Mouse (Mus musculus): ENCODE measurements around the gene Tor3a.
A peak's percentile ranks its signal among the peaks of the same experiment; 100 is the strongest.

Tor3a gene

DNA sequence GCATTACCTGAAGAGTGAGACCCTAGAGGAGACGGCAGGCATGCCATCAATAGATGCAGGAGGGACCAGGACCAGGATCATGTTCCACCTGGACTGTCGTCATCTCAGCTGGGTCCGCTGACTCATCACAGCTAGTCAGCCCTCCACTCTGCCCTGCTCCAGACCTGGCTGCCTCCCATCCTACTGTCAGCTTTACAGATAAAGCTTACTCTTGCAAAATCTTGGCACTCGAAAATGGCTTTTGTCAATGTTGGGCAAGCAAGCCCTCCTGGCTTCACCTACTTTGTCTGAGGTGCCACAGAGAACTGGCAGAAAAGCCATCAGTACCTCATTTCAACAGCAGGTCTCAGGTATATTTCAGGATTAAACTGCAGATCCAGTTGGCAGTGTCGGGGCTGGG, 15.5 kb downstream of the Tor3a start:
- no peak for DNase-seq (ENCODE audit: low read depth, low spot score)
- Histone ChIP-seq H3K27me3 (ENCODE audit: control insufficient read depth, insufficient read depth, low read length, poor library complexity, severe bottlenecking) (no peaks in the 10 kb centered on the region), H3K36me3 (ENCODE audit: control insufficient read depth, insufficient read depth, low read length, poor library complexity, severe bottlenecking) (peaks cover 8% of the 10 kb centered on the region)

DNA sequence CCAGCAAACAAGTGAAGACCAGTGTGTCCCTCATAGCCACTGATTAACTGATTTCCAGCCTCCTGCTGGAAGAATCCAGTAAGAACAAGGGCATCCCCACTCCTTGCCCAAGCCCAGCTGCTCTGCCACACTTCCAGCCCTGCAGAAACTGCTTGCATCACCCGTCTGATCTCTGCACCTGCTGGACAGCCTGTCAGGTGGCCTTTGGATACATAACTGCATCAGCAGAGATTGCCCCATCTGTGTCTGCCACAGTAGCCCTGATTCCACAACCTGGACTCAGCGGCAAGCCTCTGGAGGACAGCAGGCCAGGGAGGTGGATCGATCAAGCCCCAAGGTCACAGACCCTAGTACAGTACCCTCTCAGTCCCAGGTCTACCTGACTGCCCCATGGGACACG, 16.6 kb downstream of the Tor3a start:
- no peaks in the 10 kb centered on the region for H3K27me3 ChIP-seq (ENCODE audit: control insufficient read depth, insufficient read depth, low read length, poor library complexity, severe bottlenecking)
- DNase-seq (ENCODE audit: low read depth, low spot score): no peak
- peaks cover 6% of the 10 kb centered on the region; the same call in 1 of the 2 replicates for H3K36me3 ChIP-seq (ENCODE audit: control insufficient read depth, insufficient read depth, low read length, poor library complexity, severe bottlenecking)

DNA sequence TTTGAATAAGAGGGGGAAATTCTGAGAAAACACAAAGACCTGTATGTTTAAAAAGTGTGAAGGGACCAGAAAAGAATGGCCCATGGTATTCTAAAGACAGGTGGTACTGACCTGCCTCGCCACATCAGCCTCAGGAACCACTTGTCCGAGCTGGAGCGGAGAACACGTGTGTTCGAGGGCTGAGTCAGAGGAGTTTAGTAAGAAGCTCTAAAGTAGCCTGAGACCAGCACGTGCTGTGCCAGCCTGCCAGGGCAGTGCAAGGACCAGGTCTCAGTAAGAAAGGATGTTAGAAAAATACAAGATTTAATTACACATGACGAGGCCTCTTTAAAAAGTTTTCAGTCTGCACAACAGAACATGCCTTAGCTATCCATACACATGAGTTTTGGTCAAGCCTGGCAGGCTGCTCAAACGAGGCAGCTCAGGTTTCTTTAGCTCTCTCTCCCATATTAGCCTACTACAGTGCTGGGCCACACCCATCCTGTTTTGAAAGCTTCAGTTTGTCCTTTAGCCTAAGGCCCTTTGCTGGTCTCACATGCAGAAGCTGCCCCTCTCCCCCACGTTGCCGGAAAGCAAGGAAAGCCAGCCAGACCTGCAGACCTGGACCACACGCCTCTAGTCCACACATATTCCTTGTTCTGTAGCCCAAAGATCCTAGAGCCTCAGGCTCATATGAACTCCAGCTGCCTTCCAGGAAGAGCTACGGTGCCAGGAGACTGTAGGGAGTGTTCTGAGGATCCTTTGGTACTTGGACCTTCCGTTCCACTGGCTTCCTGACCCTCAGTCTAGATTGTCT, 19.2 kb downstream of the Tor3a start:
- DNase-seq (ENCODE audit: low read depth, low spot score): no peak
- Histone ChIP-seq H3K27me3 (ENCODE audit: control insufficient read depth, insufficient read depth, low read length, poor library complexity, severe bottlenecking) (no peaks in the 10 kb centered on the region), H3K36me3 (ENCODE audit: control insufficient read depth, insufficient read depth, low read length, poor library complexity, severe bottlenecking) (peaks cover 7% of the 10 kb centered on the region; the same call in 1 of the 2 replicates)

DNA sequence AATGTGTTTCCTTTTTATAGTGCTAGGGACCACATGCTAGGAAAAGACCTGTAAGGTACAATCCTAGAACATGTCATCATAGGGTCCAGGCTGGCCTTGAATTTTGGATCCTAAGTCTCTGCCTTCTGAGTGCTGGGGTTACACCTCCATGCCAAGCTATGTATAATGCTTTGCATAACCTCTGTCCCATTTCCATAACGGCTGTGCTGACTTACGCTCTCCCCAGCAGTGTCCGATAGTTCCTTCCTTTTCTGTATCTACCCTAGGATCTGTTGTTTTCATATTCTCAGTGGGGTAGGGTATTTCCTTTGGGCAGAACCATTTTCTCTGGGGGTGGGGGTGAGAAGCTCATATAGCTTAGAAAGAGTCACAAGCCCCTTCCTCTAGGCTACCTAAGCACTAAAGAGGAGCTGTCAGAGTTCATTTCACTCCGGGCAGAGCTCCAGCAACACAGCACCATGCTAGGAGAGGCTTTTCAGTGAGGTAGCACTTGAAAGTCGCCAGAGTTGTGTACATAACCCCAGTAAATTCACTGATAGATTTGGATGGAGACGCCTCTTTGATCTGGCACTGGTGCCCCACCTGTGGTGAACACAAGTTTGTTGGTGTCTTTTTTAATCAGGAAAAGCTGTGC, 21.9 kb downstream of the Tor3a start:
- no peaks in the 10 kb centered on the region for H3K27me3 ChIP-seq (ENCODE audit: control insufficient read depth, insufficient read depth, low read length, poor library complexity, severe bottlenecking)
- no peak for DNase-seq (ENCODE audit: low read depth, low spot score)
- peaks cover 7% of the 10 kb centered on the region; the same call in 1 of the 2 replicates for H3K36me3 ChIP-seq (ENCODE audit: control insufficient read depth, insufficient read depth, low read length, poor library complexity, severe bottlenecking)

DNA sequence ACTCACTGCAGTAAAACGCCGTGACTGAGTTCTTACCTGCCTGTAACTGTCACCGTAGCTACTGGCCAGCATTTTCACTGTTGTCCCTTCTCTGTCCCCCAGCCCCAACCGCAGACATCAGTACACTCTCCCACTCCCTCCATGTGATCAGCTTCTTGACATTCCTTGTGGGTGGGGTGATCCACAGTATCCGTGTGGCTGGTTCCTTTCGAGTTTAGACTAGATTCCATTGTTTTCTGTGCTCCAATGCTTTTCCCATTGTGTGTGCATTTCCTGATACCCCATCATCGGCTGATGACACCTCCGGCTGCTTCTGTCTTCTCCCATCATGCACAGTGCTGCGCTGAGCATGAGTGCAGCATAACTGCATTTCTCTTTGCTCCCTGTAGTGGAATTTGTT, 23.5 kb downstream of the Tor3a start:
- DNase-seq (ENCODE audit: low read depth, low spot score): no peak

DNA sequence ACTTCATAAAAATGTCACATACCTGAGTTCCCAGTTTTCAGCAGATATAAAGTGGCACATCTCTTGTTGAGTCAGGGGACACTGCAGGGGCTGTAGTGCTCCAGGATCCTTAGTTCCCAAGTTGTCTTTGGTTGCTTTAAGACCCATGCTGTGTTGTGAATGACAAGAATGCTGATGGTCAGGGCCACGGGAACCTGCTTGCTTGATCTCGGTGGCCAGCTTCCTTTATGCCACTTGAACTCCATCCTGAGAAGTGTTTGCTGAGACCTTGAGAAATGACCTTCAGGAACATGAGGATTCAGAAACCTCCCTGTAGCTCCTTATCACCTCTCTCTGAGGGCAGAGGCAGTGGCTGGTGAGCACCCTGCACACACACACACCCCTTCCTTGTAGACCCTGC, 25.5 kb downstream of the Tor3a start:
- no peaks in the 10 kb centered on the region for H3K27me3 ChIP-seq (ENCODE audit: control insufficient read depth, insufficient read depth, low read length, poor library complexity, severe bottlenecking)
- no peak for DNase-seq (ENCODE audit: low read depth, low spot score)
- peaks cover 2% of the 10 kb centered on the region; the same call in 1 of the 2 replicates for H3K36me3 ChIP-seq (ENCODE audit: control insufficient read depth, insufficient read depth, low read length, poor library complexity, severe bottlenecking)

More for the DNA sequence above, 23.5 kb downstream of the Tor3a start:
- H3K27me3 ChIP-seq (ENCODE audit: control insufficient read depth, insufficient read depth, low read length, poor library complexity, severe bottlenecking): no peaks in the 10 kb centered on the region
- H3K36me3 ChIP-seq (ENCODE audit: control insufficient read depth, insufficient read depth, low read length, poor library complexity, severe bottlenecking): peaks cover 2% of the 10 kb centered on the region; the same call in 1 of the 2 replicates

DNA sequence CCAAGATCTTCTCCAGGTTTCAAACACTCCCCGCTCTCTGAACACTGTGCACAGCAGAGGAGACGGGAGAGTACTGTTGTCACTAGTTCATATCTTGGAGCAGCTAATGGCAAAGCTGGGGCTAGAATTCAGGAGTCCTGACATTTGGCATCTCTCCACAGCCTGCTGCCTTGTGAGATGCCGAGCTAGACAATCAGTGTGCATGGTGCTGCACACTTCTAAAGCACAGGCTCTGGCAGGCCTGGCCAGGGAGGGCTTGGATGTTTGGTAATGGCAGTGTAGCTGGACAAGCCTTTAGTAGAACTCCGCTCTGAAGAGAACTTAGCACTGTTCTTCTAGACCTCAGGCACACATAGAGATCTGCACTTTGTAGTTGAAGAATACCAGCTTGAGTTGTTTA, 28.2 kb downstream of the Tor3a start:
- peaks cover 4% of the 10 kb centered on the region for H3K36me3 ChIP-seq (ENCODE audit: control insufficient read depth, insufficient read depth, low read length, poor library complexity, severe bottlenecking)
- DNase-seq (ENCODE audit: low read depth, low spot score): no peak
- H3K27me3 ChIP-seq (ENCODE audit: control insufficient read depth, insufficient read depth, low read length, poor library complexity, severe bottlenecking): no peaks in the 10 kb centered on the region

DNA sequence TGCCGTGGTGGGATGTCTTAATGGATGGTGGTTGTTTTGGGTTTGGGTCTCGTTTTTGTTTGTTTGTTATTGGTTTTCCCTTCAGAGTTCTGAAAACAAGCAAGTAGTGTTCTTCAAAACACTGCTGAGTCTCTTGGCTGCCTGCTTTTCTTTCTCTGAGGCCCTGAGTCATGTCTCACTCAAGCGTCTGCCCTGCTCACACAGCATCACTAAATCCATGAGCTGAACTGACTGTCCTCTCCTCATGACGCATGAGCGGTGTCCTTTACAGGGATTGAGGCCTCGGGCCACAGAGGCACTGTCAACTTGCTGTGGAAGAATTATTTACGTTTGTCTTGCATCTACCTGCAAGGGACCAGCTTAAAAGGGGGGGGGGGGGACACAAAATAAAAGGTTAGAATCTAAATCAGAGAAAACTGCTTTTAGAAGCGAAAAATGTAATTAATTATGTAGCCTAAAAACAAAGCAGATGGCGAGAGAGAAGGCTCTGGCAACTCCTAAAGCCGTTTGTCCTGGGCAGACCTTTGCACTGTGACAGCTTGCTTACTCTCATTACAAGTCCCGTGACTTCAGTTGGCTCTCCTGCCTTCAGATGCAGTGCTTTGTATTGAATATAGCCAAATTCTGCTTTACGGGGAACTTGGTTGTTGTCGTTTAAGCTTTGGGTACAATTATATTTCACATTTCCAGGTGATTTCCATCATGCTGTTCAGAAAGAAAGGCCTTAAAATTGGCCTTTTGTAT, 29.2 kb downstream of the Tor3a start:
- Histone ChIP-seq H3K36me3 (ENCODE audit: control insufficient read depth, insufficient read depth, low read length, poor library complexity, severe bottlenecking) (peaks cover 4% of the 10 kb centered on the region), H3K27me3 (ENCODE audit: control insufficient read depth, insufficient read depth, low read length, poor library complexity, severe bottlenecking) (no peaks in the 10 kb centered on the region)
- DNase-seq (ENCODE audit: low read depth, low spot score): no peak

DNA sequence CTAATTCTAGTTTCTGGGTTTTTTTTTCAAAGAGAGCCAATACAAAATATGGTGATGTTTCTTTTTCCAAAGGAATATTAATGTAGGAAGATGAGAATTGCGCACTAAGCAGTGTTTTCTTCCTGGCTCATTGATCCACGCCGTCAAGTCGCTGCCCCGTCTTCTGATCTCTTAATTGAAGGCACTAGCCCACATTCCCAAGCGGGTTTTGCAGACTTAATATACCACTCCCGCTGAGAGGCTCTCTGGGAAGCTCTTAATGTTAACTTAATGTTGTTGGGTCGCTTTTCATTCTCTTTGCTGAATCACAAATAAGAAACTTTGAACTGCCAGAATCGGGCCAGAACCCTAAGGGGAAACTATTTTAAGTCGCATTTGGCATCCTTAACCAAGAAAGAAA, 30.1 kb downstream of the Tor3a start:
- no peak for DNase-seq (ENCODE audit: low read depth, low spot score)
- Histone ChIP-seq H3K27me3 (ENCODE audit: control insufficient read depth, insufficient read depth, low read length, poor library complexity, severe bottlenecking) (no peaks in the 10 kb centered on the region), H3K36me3 (ENCODE audit: control insufficient read depth, insufficient read depth, low read length, poor library complexity, severe bottlenecking) (peaks cover 4% of the 10 kb centered on the region)

DNA sequence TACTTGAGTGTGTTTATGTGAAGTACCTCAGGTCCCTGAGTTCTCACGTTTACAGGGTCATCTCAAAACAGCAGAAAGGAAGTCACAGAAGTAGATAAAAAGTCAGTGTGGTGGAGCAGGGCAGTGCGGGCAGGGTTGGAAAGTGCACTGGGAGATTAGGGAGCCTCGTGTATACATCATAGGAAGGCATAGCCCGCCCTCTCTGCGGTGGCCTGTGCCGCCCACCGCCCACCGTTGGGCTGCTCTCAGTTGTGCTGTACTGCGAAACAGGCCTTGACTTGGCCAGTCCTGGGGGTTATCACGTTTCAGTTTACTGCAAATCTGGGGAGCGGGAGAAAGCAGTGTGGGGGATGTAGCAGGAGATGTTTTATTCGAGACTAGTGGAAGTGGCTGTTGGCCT, 31.3 kb downstream of the Tor3a start:
- H3K27me3 ChIP-seq (ENCODE audit: control insufficient read depth, insufficient read depth, low read length, poor library complexity, severe bottlenecking): no peaks in the 10 kb centered on the region
- peaks cover 6% of the 10 kb centered on the region for H3K36me3 ChIP-seq (ENCODE audit: control insufficient read depth, insufficient read depth, low read length, poor library complexity, severe bottlenecking)
- DNase-seq (ENCODE audit: low read depth, low spot score): no peak

DNA sequence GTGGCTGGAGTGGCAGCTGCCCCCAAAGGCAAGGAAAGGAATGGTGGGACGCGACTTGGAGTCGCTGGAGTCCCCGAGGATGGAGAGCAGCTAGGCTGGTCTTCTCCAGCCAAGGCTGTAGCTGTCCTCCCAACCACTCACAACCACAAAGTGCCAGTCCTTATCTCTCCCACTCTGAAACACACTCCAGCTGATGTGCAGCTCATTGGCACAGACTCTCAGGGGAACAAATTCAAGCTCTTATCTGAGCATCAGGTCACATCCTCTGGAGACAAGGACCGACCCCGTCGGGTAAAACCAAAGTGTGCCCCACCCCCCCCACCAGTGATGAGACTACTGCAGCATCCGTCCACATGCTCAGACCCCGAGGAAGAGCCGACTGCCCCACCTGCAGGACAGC, 32.3 kb downstream of the Tor3a start:
- no peak for DNase-seq (ENCODE audit: low read depth, low spot score)
- Histone ChIP-seq H3K27me3 (ENCODE audit: control insufficient read depth, insufficient read depth, low read length, poor library complexity, severe bottlenecking) (no peaks in the 10 kb centered on the region), H3K36me3 (ENCODE audit: control insufficient read depth, insufficient read depth, low read length, poor library complexity, severe bottlenecking) (peaks cover 6% of the 10 kb centered on the region)

DNA sequence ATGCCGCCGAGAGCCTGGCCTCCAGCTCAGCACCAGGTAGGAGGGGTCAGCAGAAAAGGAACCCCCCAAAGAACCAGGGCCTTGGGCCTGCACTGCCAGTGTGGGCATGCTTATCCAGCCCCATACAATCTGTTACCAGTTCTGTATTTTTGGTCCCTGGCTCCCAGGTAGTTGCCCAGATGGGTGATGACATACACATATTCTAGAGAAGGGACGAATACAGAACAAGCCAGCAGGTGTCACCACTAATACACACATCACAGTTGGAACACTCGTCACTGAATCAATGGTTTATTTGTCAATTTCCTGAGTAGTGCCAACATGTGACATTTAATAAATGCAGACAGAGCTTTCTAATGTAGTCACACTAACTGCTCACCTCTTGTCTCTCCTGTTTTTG, 33.6 kb downstream of the Tor3a start:
- peak; percentile 53 for DNase-seq (ENCODE audit: low read depth, low spot score)
- Histone ChIP-seq H3K36me3 (ENCODE audit: control insufficient read depth, insufficient read depth, low read length, poor library complexity, severe bottlenecking) (peaks cover 9% of the 10 kb centered on the region), H3K27me3 (ENCODE audit: control insufficient read depth, insufficient read depth, low read length, poor library complexity, severe bottlenecking) (no peaks in the 10 kb centered on the region)

DNA sequence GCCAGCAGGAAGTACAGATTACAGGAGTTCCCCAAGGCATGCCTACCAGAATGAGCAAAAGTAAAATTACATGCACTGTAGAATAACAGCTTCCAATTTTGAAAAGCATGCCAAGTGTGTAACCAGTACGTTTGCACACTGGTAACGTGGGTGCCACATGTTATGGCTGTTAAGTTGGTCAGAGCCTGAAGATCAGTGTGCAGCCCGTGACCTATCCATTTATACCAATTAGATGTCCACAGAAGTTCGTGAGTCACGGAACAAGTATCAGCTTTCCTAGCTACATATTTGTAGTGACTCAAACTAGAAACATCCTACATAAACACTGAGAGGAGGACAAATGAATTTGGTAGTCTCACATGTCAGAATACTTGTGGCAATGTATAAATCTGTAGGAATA, 34.7 kb downstream of the Tor3a start:
- H3K36me3 ChIP-seq (ENCODE audit: control insufficient read depth, insufficient read depth, low read length, poor library complexity, severe bottlenecking): peaks cover 9% of the 10 kb centered on the region
- DNase-seq (ENCODE audit: low read depth, low spot score): no peak
- H3K27me3 ChIP-seq (ENCODE audit: control insufficient read depth, insufficient read depth, low read length, poor library complexity, severe bottlenecking): no peaks in the 10 kb centered on the region

DNA sequence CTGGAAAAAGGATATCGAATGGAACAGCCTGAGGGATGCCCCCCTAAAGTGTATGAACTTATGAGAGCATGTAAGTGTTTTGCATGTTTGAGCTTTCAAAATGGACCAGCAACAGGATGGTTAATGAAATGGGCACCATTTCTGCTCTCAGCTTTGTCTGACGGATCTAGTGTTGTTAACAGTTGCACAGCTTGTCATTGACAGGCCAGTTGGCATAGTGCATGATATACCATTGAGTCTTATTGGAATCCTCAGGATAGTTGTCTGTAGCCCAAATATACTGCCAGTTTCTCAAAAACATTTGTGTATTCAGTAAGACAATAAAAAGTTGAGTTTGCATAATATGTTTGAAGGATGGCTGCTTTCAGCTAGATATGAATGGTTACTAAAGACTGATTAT, 39.0 kb downstream of the Tor3a start:
- DNase-seq (ENCODE audit: low read depth, low spot score): no peak
- Histone ChIP-seq H3K36me3 (ENCODE audit: control insufficient read depth, insufficient read depth, low read length, poor library complexity, severe bottlenecking) (peaks cover 19% of the 10 kb centered on the region), H3K27me3 (ENCODE audit: control insufficient read depth, insufficient read depth, low read length, poor library complexity, severe bottlenecking) (no peaks in the 10 kb centered on the region)

DNA sequence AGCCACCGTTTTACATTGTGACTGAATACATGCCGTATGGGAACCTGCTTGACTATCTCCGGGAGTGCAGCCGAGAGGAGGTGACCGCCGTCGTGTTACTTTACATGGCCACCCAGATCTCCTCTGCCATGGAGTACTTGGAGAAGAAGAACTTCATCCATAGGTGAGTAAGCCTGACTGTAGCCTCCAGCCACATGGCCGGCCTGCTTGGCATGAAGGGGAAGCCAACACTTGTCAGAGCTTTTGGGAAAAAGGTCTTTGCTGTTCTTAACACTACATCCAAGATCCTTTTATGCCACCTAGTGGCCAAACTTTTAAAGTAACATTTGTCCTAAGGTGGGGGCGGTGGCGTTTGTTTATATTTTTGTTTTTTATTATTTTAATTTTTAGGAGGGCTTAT, 41.1 kb downstream of the Tor3a start:
- no peaks in the 10 kb centered on the region for H3K27me3 ChIP-seq (ENCODE audit: control insufficient read depth, insufficient read depth, low read length, poor library complexity, severe bottlenecking)
- DNase-seq (ENCODE audit: low read depth, low spot score): peak; percentile 73
- H3K36me3 ChIP-seq (ENCODE audit: control insufficient read depth, insufficient read depth, low read length, poor library complexity, severe bottlenecking): peaks cover 21% of the 10 kb centered on the region

Measured in splenic B cell, adult 2 months (primary cell).